Mouse (Mus musculus): ENCODE data around the gene Gpr88. TPM values are rescaled to one million over a fixed set of nuclear protein-coding genes. Genes with fewer than 3 reads are reported as not detected.

Gene Gpr88
- polyA plus RNA-seq (2012; ENCODE audit: low replicate concordance) = 0.07 and 0.25 TPM in 2 replicates

GRCm38 (mm10) chr3:116253077-116253531, at the start of gene Gpr88:
Gene Gpr88, minus strand, starts transcription at chr3:116253503.

Other genes with a start within 250 kb of the Gpr88 start
- 0.29 and 2.7 TPM in 2 replicates for gene Slc30a7, start 246.1 kb downstream of the Gpr88 start, polyA plus RNA-seq (2012; ENCODE audit: low replicate concordance)
- 0.73 and 15.3 TPM in 2 replicates for gene Extl2, start 246.0 kb downstream of the Gpr88 start, polyA plus RNA-seq (2012; ENCODE audit: low replicate concordance)
- 2.1 and 3.1 TPM in 2 replicates for gene Vcam1, start 123.8 kb downstream of the Gpr88 start, polyA plus RNA-seq (2012; ENCODE audit: low replicate concordance)
- gene Cdc14a, start 170.5 kb upstream of the Gpr88 start, polyA plus RNA-seq (2012; ENCODE audit: low replicate concordance) = 2.0 and 8.4 TPM in 2 replicates